Mouse (Mus musculus) 416B (cell line): ENCODE results near the gene Zfp867.

Experiments
- DNase-seq: peaks from one replicate; pipeline ENCODE4 v3.0.0; 2011; ENCODE audit warnings: low read depth

The Zfp867 gene

DNA sequence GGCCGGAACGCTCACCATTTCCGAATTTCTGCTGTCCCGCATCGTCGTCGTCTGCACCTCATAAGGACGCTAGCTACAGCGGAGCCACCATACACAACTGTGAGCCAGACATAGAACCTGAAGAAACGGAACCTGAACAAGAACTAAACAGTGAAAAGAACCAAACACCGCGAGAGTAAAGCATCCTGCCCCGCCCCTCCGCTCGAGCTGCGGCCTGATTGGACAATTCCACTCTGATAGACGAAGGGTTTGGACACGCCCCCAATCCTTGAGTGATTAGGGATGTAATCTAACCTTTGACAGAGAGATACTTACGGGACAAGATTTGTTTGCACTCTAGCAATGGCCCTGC is at the start of gene Zfp867:
Zfp867 (minus strand) TSS at position 149 of the 352 bp plus-strand sequence.
- DNase-seq = peak; percentile 95

DNA sequence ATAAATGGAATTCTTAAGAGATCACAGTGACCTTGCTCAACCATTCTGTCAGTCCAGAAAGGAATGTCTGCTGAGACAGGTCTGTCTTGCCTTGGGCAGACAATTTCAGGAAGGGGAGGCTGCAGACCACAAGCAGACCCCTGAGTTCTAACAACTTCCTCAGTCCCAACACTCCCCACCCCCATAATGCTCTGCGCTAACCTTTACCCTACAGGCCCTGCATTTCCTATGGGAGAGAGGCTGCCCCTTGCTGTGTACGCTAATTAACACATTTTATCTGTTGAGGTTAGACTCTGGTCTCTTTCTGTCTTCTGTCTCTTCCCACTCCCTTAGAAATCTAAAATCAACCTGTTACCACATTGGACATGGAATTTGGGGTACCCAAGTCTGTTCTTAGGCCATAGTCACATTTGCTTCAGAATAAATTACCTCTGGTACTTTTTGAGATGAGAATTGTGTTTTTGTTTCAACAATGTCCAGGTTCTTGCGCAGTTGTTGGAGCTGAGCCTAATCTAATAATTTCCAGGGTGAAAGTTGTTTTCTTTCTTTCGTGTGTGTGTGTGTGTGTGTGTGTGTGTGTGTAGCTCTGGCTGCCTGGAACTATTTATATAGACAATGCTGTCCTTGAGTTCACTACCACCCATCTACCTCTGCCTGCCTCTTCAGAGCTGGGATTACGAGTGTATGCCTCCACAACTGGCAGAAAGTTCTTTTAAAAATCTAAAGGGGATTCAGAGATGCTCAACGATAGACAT is 47.6 kb upstream of the Zfp867 start:
- no peak for DNase-seq

DNA sequence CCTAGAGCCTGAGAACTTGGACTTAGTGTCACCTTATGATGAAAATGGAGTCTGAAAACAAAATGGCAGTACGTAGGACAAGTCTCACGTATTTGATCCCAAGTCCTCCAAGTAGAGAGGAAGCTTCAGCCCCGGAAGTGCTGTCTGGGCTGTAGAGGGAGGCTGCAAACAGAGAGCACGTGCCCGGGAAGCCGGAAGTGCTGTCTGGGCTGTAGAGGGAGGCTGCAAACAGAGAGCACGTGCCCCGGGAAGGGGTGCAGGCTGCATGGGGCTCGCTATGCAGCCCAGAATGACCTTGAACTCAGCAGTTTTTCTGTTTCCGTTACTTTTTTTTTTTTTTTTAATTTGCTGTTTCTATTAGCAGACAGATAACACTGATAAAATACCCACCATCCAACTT is 46.0 kb upstream of the Zfp867 start:
- DNase-seq = no peak

DNA sequence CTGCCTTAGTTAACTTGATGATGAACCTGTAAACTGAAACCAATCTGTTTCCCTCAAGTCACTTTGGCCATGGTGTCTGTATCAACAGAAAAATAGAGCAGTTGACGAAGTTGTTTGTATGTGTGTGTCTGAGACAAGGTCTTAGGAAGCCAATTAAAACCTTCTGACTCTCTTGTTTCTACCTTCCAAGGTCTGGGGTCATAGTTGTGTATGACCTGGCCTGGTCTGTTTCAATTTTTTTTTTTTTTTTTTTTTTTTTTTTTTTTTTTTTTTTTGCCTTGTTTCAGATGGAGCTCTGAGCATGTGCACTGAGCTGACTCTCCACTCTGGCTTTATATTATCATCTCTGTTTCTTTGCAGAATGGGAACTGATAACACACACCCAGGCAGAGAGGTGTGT is 45.2 kb upstream of the Zfp867 start:
- no peak for DNase-seq

DNA sequence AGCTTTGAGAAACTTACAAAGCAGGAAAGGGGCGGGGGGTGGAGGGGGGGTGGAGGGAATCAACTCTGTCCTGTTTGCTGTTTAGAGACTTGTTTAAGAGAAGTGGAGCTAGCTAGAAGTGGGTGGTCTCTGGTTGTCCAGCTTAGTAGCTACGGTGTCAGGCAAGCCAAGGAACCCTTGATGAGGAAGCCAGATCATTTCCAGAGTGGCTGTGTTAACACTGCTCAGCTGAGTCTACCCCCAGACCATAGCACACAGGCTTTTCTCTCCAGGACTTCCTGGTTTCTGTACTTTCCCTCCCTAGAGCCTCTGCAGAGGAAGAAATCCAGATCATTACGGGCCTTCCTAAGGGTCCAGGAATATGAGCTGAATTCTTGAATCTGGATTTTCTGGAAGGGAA is 42.5 kb upstream of the Zfp867 start:
- DNase-seq = no peak

DNA sequence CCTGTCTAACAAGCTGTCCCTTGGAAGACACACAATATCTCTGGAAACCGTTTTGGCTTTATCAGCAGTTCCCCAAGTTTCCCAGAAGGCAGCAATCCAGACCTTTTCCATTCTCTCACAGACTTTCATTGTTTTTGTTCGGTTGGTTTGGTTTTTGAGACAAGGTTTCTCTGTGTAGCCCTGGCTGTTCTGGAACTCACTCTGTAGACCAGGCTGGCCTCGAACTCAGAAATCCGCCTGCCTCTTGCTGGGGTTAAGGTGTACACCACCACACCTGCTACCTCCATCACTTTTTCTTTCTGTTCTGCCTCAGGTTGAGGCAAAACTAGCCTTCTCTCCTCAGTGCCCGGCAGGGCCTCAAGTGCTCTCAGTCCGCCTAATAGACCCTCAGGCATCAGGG is 42.1 kb upstream of the Zfp867 start:
- DNase-seq = no peak

DNA sequence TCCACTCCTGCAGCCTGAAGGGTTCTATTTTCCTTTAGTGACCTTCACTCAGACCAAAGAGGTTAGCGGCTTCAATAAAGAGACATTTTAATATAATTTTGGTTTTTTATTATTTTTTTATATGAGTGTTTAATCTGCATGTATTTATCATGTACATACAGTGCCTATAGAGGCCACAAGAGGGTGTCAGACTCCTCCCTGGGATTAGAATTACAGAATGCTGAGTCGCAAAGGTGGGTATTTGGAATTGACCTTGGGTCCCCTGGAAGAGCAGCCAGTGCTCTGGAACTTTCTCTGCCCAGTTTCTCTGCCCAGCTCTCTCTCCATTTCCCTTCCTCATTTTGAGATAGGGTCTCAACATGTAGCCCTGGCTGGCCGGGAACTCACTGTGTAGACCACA is 41.3 kb upstream of the Zfp867 start:
- DNase-seq = peak; percentile 23

DNA sequence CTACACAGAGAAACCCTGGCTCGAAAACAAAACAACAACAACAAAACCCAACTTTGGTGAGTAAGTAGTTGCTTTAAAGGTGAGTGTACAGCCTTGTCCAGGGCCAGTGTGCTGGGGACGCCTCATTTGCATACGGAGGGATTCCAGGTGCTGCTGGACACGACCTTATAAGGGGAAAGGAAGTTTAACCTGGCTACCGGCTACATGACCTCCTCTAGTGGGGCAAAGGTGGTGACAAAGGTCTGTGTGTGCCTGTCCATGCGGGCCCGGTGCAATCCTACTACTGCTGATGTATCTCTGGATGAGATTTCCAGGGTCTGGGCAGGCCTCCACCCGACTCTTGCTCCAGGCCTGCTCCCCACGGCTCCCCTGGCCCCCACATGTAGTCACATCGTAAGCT is 40.5 kb upstream of the Zfp867 start:
- DNase-seq = no peak

DNA sequence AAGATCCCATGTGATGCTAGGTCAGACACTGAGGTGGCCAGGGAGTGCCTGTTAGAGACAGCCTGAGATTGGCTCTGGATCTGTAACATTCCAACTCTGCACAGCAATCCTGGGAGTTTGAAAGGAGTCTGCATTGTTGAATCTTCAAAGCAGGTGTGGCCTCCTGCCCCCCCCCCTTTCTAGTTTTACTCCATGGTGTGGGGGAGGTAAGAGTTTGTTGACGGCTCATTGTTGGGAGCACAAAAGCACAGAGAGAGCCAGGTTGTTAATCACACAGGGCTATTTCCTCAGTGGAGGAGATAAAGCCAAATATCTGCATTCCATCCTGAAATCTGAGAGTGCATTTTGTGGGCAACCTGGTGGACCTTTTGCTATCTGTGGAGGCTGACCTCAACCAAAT is 39.3 kb upstream of the Zfp867 start:
- no peak for DNase-seq

DNA sequence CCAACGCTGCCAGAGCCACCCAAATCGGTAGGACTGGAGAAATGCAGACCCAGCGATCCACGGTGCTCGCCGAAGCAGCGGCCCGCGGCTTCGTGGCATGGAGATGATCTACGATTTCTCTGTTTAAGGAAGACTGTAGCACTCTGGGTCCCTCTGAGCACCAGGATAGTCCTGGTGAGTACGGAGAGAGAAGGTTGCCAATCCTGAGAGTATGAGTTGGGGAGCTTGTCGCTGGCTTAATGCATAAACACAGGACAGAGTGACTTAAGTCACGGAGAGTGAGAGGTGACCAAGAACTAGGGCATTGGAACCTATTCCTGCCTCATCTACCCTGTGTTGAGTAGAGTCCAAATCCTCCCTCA is 34.4 kb upstream of the Zfp867 start:
- no peak for DNase-seq

DNA sequence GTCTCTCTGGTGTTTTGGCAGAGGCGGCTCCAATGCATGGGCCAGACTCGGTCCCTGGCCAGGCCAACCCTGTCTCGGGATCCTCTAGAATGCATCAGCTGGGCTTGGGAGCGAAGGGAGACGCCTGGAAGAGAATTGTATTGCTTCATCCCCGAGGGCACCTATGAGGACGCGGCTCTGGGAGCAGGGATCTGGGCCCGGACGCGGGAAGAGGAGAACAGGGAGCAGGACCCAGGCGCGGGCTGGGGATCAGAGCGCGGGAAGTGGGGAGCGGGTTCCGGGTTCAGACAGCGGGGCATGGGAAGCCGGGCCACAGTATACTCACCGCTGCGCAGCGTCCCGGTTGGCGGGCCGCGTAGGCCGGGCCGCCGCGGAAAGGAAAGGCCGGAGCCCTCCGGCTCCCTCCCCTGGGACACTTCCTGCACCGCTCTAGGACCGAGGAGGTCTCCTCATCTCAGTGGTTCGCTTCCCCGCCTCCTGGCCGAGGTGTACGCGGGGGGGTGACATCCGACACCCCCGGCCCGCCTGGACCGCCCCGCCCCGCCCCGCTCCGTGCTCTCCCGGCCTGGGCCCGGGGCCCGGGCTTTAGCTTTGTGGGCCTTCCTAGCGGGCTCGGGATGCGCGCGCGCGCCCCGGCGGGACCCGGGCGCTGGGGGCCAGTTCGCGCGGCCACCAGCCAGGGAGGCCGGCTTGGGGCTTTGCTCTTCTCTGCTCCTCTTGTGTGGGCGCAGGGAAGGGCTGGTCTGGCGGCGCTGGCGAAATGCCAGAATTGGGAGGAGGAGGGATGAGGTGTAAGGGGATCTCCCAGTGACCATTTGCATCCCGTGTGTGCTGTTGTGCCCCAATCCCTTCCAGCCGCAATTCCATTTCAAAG is 33.8 kb upstream of the Zfp867 start:
- DNase-seq = peak; percentile 92

DNA sequence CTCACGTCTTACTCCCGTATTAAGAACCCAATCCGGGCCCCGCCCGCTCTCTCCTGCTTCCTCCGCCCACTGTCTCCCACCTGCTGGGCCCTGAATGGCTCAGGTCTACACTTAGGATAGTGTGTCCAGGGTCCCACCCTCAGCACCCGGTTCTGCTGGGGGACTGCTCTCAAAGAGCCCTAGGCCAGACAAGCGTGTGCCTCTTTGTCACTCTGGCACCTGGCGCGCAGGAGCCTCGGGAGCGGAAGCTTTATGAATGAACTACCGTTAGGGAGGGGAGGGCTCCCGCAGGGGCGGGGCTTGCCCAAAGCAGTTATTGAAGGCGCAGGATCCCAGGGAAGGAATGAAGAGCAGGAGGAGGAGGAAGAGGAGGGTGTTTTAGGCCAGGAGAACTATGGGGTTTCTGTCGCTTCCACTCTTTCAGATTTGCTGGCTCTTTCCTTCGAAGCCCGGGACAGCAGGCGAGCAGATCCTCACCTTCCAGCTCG is 33.1 kb upstream of the Zfp867 start:
- DNase-seq = peak; percentile 83

DNA sequence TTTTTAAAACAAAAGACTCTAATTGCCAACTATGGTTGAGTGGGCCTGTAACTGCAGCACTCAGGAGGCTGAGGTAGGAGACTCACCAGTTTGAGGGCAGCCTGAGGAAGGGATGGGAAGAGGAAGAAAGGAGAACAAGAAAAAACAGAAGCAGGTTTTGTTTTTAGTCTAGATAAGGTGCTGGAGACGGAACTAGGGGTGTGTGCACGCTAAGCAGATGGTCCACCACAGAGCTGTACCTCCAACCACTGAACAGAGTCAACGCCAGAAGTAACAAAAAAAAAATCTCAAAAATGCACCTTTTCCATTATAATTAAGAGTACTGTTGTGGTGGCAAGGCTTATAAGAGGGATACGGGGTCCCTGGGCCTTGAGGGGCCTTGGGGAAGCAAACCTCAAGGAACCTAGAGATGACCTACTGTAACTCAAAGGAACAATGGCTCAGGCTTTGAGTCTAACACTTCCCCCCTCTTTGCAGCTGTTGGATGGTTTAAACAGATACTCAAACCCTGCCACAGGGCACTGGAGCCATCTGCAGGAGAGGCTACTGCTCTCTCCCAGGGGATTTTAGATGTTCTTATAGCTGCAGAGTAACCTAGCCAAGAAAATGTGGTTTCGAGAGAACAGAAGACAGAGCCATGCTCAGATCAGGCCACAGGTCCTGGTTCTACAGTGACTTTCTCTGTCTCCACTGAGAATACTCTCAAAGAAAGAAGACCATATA is 29.9 kb upstream of the Zfp867 start:
- DNase-seq = no peak

DNA sequence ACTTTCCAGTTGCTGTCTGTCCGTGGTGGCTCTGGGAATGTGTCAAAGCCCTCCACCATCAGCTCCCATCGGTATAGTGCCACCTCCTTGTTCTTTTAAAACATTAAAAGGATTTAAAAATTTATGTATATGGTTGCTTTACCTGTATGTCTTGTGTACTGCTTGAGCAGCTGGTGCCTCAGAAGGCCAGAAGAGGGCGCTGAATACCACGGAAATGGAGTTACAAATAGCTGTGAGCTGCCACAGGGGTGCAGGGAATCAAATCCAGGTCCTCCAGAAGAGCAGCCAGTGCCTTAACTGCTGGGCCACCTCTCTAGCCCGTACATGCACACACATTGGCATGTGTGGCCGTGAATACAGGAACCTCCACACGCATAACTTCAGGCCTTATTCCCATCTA is 25.5 kb upstream of the Zfp867 start:
- peak; percentile 32 for DNase-seq

DNA sequence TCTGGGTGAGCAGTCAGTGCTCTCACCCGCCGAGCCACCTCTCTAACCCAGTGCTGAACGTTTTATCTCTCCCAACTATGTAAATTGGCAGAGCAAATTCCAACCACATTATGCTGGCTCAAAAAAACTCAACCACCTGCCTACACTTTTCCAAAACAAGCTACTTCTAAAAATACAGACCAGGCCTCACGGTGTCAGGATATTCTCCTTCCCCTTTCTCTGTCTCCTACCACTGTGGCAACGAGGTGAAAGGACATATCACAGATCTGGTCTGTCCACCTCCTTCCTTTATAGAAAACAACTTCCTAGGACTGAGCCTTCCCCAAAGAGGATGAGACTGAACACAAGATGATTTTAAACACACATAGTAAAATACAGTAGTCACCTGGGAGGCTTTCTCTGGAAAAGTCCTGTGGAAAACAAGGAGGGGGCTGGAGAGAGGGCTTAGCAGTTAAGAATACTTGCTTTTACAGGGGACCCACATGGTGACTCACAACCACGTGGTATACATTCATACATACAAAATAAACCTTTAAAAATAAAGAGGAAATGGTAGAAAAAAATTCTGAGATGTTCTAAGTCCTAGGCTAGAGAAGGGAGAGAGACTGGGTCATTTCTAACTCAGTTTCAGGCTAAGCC is 24.5 kb upstream of the Zfp867 start:
- peak; percentile 28 for DNase-seq

DNA sequence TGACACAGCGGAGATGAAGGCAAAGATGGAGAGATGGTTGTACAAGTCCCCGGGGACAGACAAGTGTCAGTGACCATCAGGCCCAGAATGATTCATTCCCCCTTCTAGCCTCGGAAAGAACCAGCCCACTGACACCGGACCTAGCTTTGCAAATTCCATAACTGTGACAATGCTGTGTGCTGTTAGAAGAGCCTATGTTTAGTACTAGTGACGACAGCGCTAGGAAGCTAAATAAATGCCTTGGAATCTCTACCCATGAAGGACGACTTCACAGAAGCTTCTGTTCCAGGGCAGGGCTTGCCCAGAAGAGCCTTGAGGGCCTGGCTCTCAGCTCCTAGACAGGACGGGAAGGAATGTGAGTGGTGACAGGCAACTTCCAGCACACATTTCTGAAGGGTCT is 13.9 kb upstream of the Zfp867 start:
- no peak for DNase-seq

DNA sequence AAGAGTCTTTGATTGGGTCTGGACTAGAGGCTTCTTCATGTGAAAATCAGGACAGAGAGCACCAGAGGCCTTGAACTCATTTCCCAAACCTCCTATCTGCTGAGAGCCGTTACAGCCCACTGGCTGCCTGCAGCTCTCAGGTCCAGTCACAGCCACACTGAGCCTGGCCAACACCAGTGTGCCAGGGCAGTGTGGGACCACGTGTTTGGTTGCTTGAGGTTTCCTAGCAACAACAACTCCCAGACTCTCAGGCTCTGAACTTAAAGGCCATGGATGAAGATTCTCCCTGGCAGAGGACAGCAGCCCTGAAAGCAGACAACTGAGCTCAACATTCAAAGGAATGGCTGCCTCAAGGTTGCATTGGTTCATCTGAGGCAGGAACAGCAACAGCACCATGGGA is 13.4 kb upstream of the Zfp867 start:
- DNase-seq = no peak

DNA sequence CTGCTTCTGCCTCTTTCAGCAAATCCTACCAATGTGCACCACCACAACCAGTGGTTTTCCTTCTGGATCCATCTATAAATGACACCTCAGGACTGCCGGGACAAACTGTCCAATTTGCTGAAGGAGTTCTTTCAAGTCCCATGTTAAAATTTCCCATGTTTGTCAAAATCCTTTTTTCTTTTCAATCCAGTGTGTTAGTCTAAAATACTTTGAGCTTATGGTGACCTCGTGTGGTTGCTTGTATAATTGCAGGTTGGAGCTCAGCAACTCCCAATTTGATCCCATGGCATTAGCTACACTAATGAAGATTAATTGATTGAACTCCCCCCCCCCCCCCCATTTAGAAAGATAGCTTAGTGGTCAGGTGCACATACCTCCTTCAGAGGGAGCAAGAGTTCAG is 10.9 kb upstream of the Zfp867 start:
- DNase-seq = peak; percentile 69

DNA sequence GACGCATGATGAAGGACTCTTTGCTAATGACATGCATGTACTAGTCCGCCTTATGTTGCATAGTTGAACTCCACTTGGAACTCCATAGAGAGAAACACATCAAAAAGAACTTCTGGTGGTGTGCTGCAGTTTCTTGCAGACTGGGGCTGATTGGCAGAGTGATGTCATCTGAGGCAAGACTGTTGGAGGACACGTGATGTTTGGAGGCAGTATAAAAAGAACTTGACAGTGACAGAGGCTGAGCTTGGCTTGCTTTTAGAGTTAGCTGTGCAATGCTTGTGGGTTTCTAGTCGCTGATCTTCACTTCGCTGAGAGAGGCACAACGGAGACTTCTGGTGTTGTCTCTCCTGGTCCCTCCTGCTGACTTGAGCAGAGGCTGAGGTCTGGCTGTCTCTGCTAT is 5.0 kb upstream of the Zfp867 start:
- DNase-seq = peak; percentile 30

DNA sequence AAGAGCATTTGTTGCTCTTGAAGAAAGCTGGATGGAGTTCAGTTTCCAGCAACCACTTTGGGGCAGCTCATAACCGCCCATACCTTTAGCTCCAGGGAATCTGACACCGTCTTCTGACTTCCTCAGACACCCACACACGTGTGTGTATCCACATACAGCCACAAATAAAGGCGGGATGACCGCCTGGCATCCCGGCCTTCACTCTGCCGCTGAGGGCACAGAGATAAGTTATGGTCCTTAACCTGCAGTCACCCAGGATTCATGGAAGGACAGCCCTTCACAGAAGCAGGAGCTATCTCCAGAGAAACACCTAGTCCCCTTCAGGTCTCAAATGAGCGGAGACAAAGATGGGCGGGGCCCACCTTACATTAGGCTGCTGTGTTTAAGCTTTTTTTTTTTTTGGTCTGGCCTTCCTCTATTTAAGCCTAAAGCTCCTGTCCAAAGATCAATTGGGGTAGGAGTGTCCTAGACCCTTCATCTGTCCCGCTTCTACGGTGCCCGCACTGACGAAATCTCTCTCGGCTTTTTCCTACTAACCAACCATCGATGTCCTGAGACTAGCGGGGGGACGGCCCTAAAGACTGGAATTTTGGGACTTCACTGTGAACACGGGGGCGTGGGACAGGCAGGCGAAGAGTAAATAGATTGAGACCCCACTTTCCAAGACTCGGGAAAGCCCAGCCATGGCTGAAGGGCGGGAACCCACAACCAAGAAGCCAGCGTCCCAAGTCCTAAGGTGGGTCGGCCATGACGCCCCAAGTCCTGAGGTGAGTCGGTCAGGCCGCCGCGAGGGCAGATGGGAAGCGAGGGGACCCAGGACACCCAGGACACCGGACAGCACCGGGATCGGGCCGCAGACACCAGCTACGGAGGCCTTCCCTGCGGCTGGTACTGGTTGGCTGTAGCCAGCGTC is 605 bp downstream of the Zfp867 start:
- peak; percentile 36 for DNase-seq

DNA sequence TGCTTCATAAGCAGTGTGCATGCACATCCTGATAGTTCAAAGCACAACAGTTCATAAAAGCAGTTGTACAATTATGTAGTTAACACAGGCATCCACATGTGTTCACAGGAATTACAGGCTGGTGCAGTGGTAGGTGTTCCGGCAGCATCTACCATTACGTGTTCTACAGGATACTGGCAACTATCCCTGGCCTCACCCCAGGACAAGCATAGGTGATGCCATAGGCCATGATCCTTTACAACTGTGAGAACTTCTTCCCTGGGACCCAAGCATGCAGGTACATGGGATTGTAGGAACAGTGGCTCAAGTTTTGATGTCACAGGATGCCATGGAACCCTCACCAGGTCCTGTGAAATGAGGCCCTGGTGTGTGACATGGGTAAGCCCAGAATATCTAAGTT is 11.8 kb downstream of the Zfp867 start:
- DNase-seq = no peak
